Mouse (Mus musculus): Measurements from ENCODE around the gene Asb6. TPM values are rescaled to one million over a fixed set of nuclear protein-coding genes. Genes with fewer than 3 reads are reported as not detected.

Asb6 gene
- polyA plus RNA-seq, 1 experiment from 2014 or later: 26.6 TPM

- Histone ChIP-seq H3K4me1 (ENCODE audit: control insufficient read depth, insufficient read depth, low read length) (peaks cover 23% of the 10 kb centered on the region), H3K4me2 (ENCODE audit: low read depth, low read length) (peak overlapping the region; percentile 59), H3K9ac (ENCODE audit: low read depth, low read length) (peak overlapping the region; percentile 56), H3K4me3 (ENCODE audit: low read depth, low read length) (peak overlapping the region; percentile 23; the same call in 1 of the 2 replicates), H3K27ac (replicated peaks; ENCODE audit: low read depth, low read length) (peak overlapping the region; percentile 85), H3K9me3 (ENCODE audit: control insufficient read depth, low read length) (no peaks in the 10 kb centered on the region), H3K27me3 (replicated peaks; ENCODE audit: control insufficient read depth, insufficient read depth, low read length) (no peaks in the 10 kb centered on the region), H3K36me3 (ENCODE audit: control insufficient read depth, insufficient read depth, low read length) (no peaks in the 10 kb centered on the region)
- DNase-seq (ENCODE audit: low spot score) (peak; percentile 93), ATAC-seq (ENCODE audit: low read depth) (peak; percentile 53)
- WGBS: 0% methylated on average over 8 of the region's 13 CpGs
Observed at GRCm38 (mm10) chr2:30783346-30783745, 46.8 kb downstream of the Asb6 start.

- Histone ChIP-seq H3K9me3 (ENCODE audit: control insufficient read depth, low read length) (no peaks in the 10 kb centered on the region), H3K27me3 (replicated peaks; ENCODE audit: control insufficient read depth, insufficient read depth, low read length) (no peaks in the 10 kb centered on the region), H3K4me1 (ENCODE audit: control insufficient read depth, insufficient read depth, low read length) (peaks cover 23% of the 10 kb centered on the region), H3K27ac (replicated peaks; ENCODE audit: low read depth, low read length) (peak overlapping the region; percentile 85), H3K4me3 (ENCODE audit: low read depth, low read length) (no peak overlapping the region), H3K4me2 (ENCODE audit: low read depth, low read length) (peak overlapping the region; percentile 59), H3K36me3 (ENCODE audit: control insufficient read depth, insufficient read depth, low read length) (no peaks in the 10 kb centered on the region), H3K9ac (ENCODE audit: low read depth, low read length) (peak overlapping the region; percentile 56)
- no peak for DNase-seq (ENCODE audit: low spot score)
- ATAC-seq (ENCODE audit: low read depth): no peak
- 68% methylated on average over 8 of the region's 8 CpGs for WGBS
Observed at GRCm38 (mm10) chr2:30782312-30783290, 47.5 kb downstream of the Asb6 start.

GRCm38 (mm10) chr2:30779241-30779640 lies 50.9 kb downstream of the Asb6 start:
- H3K4me3 ChIP-seq (ENCODE audit: low read depth, low read length): no peak overlapping the region
- no peaks in the 10 kb centered on the region for H3K9me3 ChIP-seq (ENCODE audit: control insufficient read depth, low read length)
- no peak overlapping the region for H3K9ac ChIP-seq (ENCODE audit: low read depth, low read length)
- no peaks in the 10 kb centered on the region for H3K36me3 ChIP-seq (ENCODE audit: control insufficient read depth, insufficient read depth, low read length)
- ATAC-seq (ENCODE audit: low read depth) (0 out of 2 replicates have a peak, but pooled peaks have one; percentile 35), DNase-seq (ENCODE audit: low spot score) (no peak)
- no peak overlapping the region for H3K4me2 ChIP-seq (ENCODE audit: low read depth, low read length)
- H3K4me1 ChIP-seq (ENCODE audit: control insufficient read depth, insufficient read depth, low read length): peaks cover 10% of the 10 kb centered on the region
- no peaks in the 10 kb centered on the region for H3K27me3 ChIP-seq (replicated peaks; ENCODE audit: control insufficient read depth, insufficient read depth, low read length)
- H3K27ac ChIP-seq (replicated peaks; ENCODE audit: low read depth, low read length): no peak overlapping the region
- WGBS: 9% methylated on average over 5 of the region's 5 CpGs

- H3K27ac ChIP-seq (replicated peaks; ENCODE audit: low read depth, low read length): no peak overlapping the region
- H3K9me3 ChIP-seq (ENCODE audit: control insufficient read depth, low read length): no peaks in the 10 kb centered on the region
- no peak overlapping the region for H3K4me3 ChIP-seq (ENCODE audit: low read depth, low read length)
- H3K4me1 ChIP-seq (ENCODE audit: control insufficient read depth, insufficient read depth, low read length): 0 out of 2 replicates have a peak, but pooled peaks cover 3% of the 10 kb centered on the region
- no peaks in the 10 kb centered on the region for H3K36me3 ChIP-seq (ENCODE audit: control insufficient read depth, insufficient read depth, low read length)
- no peak for DNase-seq (ENCODE audit: low spot score)
- ATAC-seq (ENCODE audit: low read depth): no peak
- no peak overlapping the region for H3K9ac ChIP-seq (ENCODE audit: low read depth, low read length)
- no peaks in the 10 kb centered on the region for H3K27me3 ChIP-seq (replicated peaks; ENCODE audit: control insufficient read depth, insufficient read depth, low read length)
- H3K4me2 ChIP-seq (ENCODE audit: low read depth, low read length): no peak overlapping the region
- 71% methylated on average over 4 of the region's 4 CpGs for WGBS
Observed at GRCm38 (mm10) chr2:30778235-30778634, 51.9 kb downstream of the Asb6 start.

GRCm38 (mm10) chr2:30777266-30777665 lies 52.9 kb downstream of the Asb6 start:
- Histone ChIP-seq H3K9ac (ENCODE audit: low read depth, low read length) (no peak overlapping the region), H3K4me3 (ENCODE audit: low read depth, low read length) (no peak overlapping the region), H3K27me3 (replicated peaks; ENCODE audit: control insufficient read depth, insufficient read depth, low read length) (no peaks in the 10 kb centered on the region), H3K36me3 (ENCODE audit: control insufficient read depth, insufficient read depth, low read length) (no peaks in the 10 kb centered on the region), H3K9me3 (ENCODE audit: control insufficient read depth, low read length) (no peaks in the 10 kb centered on the region), H3K27ac (replicated peaks; ENCODE audit: low read depth, low read length) (no peak overlapping the region), H3K4me1 (ENCODE audit: control insufficient read depth, insufficient read depth, low read length) (peaks cover 4% of the 10 kb centered on the region), H3K4me2 (ENCODE audit: low read depth, low read length) (no peak overlapping the region)
- WGBS: 73% methylated on average over 3 of the region's 3 CpGs
- no peak for DNase-seq (ENCODE audit: low spot score)
- no peak for ATAC-seq (ENCODE audit: low read depth)

- H3K9me3 ChIP-seq (ENCODE audit: control insufficient read depth, low read length): no peaks in the 10 kb centered on the region
- H3K4me1 ChIP-seq (ENCODE audit: control insufficient read depth, insufficient read depth, low read length): peaks cover 13% of the 10 kb centered on the region
- ATAC-seq (ENCODE audit: low read depth): no peak
- H3K4me3 ChIP-seq (ENCODE audit: low read depth, low read length): no peak overlapping the region
- no peaks in the 10 kb centered on the region for H3K27me3 ChIP-seq (replicated peaks; ENCODE audit: control insufficient read depth, insufficient read depth, low read length)
- no peak overlapping the region for H3K9ac ChIP-seq (ENCODE audit: low read depth, low read length)
- H3K36me3 ChIP-seq (ENCODE audit: control insufficient read depth, insufficient read depth, low read length): no peaks in the 10 kb centered on the region
- H3K4me2 ChIP-seq (ENCODE audit: low read depth, low read length): no peak overlapping the region
- H3K27ac ChIP-seq (replicated peaks; ENCODE audit: low read depth, low read length): no peak overlapping the region
- 61% methylated on average over 3 of the region's 3 CpGs for WGBS
- DNase-seq (ENCODE audit: low spot score): no peak
Observed at GRCm38 (mm10) chr2:30775955-30776354, 54.2 kb downstream of the Asb6 start.

GRCm38 (mm10) chr2:30773313-30774005 lies 56.7 kb downstream of the Asb6 start:
- Histone ChIP-seq H3K36me3 (ENCODE audit: control insufficient read depth, insufficient read depth, low read length) (no peaks in the 10 kb centered on the region), H3K9me3 (ENCODE audit: control insufficient read depth, low read length) (no peaks in the 10 kb centered on the region), H3K9ac (ENCODE audit: low read depth, low read length) (no peak overlapping the region), H3K4me3 (ENCODE audit: low read depth, low read length) (no peak overlapping the region), H3K27ac (replicated peaks; ENCODE audit: low read depth, low read length) (no peak overlapping the region), H3K27me3 (replicated peaks; ENCODE audit: control insufficient read depth, insufficient read depth, low read length) (no peaks in the 10 kb centered on the region), H3K4me2 (ENCODE audit: low read depth, low read length) (no peak overlapping the region), H3K4me1 (ENCODE audit: control insufficient read depth, insufficient read depth, low read length) (peaks cover 13% of the 10 kb centered on the region)
- 80% methylated on average over 8 of the region's 8 CpGs for WGBS
- ATAC-seq (ENCODE audit: low read depth) (no peak), DNase-seq (ENCODE audit: low spot score) (no peak)
